Mouse (Mus musculus) gastrocnemius, postnatal 10 days (tissue): ENCODE measurements around the gene Prpf19. TPM values are rescaled to one million over a fixed set of nuclear protein-coding genes. Genes with fewer than 3 reads are reported as not detected.

ENCODE experiments used
- DNase-seq: peaks from one replicate; pipeline ENCODE4 v3.0.0; 2021; ENCODE audit warnings: mixed read lengths
- total RNA-seq, 2 experiments: library from RNA; stranded (reverse); gene quantifications; 2 replicates each; pipeline ENCODE4 v1.2.3; 2021

Prpf19 gene
- total RNA-seq, 2 experiments from 2014 or later, result 264 to 270 TPM

DNA sequence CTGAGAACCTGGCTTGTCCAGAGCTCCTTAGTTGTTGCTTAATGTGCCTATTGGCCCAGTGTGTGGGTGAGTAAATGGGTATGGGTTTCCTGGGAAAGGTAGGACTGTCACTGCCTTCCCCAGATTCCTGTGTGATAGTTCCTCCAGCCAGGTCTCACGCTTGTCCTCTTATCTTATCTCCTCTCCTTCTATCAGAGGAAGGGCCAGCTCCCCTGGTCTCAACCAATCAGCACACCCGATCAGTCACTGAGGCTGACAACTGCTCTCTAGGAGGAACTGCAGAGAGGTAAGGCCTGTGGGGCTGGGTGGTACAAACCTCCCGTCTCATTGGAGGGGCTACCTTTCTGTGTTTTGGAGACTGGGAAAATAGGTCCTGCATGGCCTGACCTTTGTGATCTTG is 43.7 kb downstream of the Prpf19 start:
- DNase-seq, result no peak

DNA sequence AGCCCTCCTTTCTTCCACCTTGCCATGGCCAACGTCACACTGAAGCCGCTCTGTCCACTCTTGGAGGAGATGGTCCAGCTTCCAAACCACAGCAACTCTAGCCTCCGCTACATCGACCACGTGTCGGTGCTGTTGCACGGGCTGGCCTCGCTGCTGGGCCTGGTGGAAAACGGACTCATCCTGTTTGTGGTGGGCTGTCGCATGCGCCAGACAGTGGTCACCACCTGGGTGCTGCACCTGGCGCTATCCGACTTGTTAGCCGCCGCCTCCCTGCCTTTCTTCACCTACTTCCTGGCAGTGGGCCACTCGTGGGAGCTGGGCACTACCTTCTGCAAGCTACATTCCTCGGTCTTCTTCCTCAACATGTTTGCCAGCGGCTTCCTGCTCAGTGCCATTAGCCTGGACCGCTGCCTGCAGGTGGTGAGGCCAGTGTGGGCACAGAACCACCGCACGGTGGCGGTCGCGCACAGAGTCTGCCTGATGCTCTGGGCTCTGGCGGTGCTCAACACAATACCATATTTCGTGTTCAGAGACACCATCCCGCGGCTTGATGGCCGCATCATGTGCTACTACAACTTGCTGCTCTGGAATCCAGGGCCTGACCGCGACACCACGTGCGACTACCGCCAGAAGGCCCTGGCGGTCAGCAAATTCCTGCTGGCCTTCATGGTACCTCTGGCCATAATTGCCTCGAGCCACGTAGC is 45.2 kb downstream of the Prpf19 start:
- DNase-seq, result peak; percentile 57

DNA sequence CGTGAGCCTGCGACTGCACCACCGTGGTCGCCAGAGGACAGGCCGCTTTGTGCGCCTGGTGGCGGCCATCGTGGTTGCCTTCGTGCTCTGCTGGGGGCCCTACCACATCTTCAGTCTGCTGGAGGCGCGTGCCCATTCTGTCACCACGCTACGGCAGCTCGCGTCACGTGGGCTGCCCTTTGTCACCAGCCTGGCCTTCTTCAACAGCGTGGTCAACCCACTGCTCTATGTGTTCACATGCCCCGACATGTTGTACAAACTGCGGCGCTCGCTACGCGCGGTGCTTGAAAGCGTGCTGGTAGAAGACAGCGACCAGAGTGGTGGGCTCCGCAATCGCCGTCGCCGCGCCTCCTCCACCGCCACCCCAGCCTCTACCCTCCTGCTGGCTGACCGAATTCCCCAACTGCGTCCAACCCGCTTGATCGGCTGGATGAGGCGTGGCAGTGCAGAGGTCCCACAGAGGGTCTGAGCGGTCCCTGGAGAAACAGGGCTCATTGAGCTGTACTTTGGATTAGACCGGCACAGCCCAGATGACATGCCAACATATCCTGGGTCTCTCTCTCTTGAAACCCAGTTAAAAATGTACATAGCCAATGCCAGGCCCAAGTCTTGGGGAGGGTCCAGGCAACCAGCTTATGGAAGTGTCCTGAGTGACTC is 45.9 kb downstream of the Prpf19 start:
- DNase-seq, result no peak

- DNase-seq, result no peak
Observed at GRCm38 (mm10) chr19:10943955-10944354, 48.9 kb downstream of the Prpf19 start.

- no peak for DNase-seq
Observed at GRCm38 (mm10) chr19:10946506-10946905, 51.5 kb downstream of the Prpf19 start.

GRCm38 (mm10) chr19:10947219-10947618 is 52.2 kb downstream of the Prpf19 start:
- no peak for DNase-seq

GRCm38 (mm10) chr19:10948416-10948815 is 53.4 kb downstream of the Prpf19 start:
- DNase-seq, result no peak

- peak; percentile 95 for DNase-seq
Observed at GRCm38 (mm10) chr19:10949112-10949511, 54.1 kb downstream of the Prpf19 start, which contains the start of gene Ccdc86. Gene Ccdc86, minus strand, starts transcription at chr19:10949266.

- DNase-seq, result no peak
Observed at GRCm38 (mm10) chr19:10949558-10949957, 54.5 kb downstream of the Prpf19 start.

GRCm38 (mm10) chr19:10952021-10952939 is 57.2 kb downstream of the Prpf19 start:
- peak; percentile 60 for DNase-seq

Other genes starting within 250 kb of the Prpf19 start
- not detected for gene Pga5, start 217.2 kb upstream of the Prpf19 start, total RNA-seq
- 10 to 100 TPM; 17.3 to 23.1 TPM for gene Vps37c, start 206.5 kb upstream of the Prpf19 start, total RNA-seq
- gene Cd5, start 156.2 kb upstream of the Prpf19 start, total RNA-seq, result under 1 TPM in 1 of 2 experiments, not detected in 1; 0.25 TPM
- under 1 TPM in 1 of 2 experiments, not detected in 1; 0.26 TPM for gene Cd6, start 65.2 kb upstream of the Prpf19 start, total RNA-seq
- gene Slc15a3, start 55.5 kb upstream of the Prpf19 start, total RNA-seq, result 1 to 10 TPM in 1 of 2 experiments, under 1 TPM in 1; 0.75 to 1.6 TPM
- gene Tmem132a, start 25.3 kb upstream of the Prpf19 start, total RNA-seq, result 10 to 100 TPM; 26.9 to 29.9 TPM
- gene Tmem109, start 13.2 kb upstream of the Prpf19 start, total RNA-seq, result 100 to 1,000 TPM; 208 to 212 TPM
- gene Zp1, start 25.4 kb downstream of the Prpf19 start, total RNA-seq, result under 1 TPM in 1 of 2 experiments, not detected in 1; 0.23 TPM
- gene Ptgdr2, start 41.9 kb downstream of the Prpf19 start, total RNA-seq, result under 1 TPM in 1 of 2 experiments, not detected in 1; 0.14 TPM
- gene Ccdc86, start 54.0 kb downstream of the Prpf19 start, total RNA-seq, result 10 to 100 TPM; 26.9 to 27.3 TPM
- gene Ms4a10, start 79.4 kb downstream of the Prpf19 start, total RNA-seq, result not detected
- gene Ms4a15, start 98.0 kb downstream of the Prpf19 start, total RNA-seq, result not detected
- not detected for gene Ms4a18, start 122.8 kb downstream of the Prpf19 start, total RNA-seq
- 1 to 10 TPM in 1 of 2 experiments, under 1 TPM in 1; 0.73 to 1.1 TPM for gene Ms4a8a, start 185.9 kb downstream of the Prpf19 start, total RNA-seq
- under 1 TPM; 0.19 to 0.29 TPM for gene 1700017D01Rik, start 235.6 kb downstream of the Prpf19 start, total RNA-seq